Mouse (Mus musculus): Measurements from ENCODE around the gene Cst10.

The Cst10 gene

GRCm38 (mm10) chr2:149404757-149405156 lies at the start of gene Cst10:
TSS of gene Cst10 (plus strand) at chr2:149405057.
- no peak for DNase-seq (ENCODE audit: low spot score)

GRCm38 (mm10) chr2:149392951-149393350 lies 11.9 kb upstream of the Cst10 start:
- no peak for DNase-seq (ENCODE audit: low spot score)

- no peak for DNase-seq (ENCODE audit: low spot score)
Measured at GRCm38 (mm10) chr2:149422564-149422963, 17.7 kb downstream of the Cst10 start.
